Mouse (Mus musculus) liver, adult 2 months (tissue): Measurements from ENCODE around the gene Mfsd11. TPM values are rescaled to one million over a fixed set of nuclear protein-coding genes. Genes with fewer than 3 reads are reported as not detected.
"Not testable (repeated sequence)": the region's sequence is repeated elsewhere in the genome, so short reads cannot be mapped to it uniquely, and the experiment has no call there.

ENCODE experiments used
- DNase-seq: peaks from one replicate; pipeline ENCODE4 v3.0.0-alpha.2; 2011; ENCODE audit warnings: low read depth, low spot score; ENCODE audit errors: extremely low read depth
- H3K27ac ChIP-seq: fragments of 200-500 bp; replicated peaks from 2 replicates; pipeline ENCODE4 v1.5.1; 2012; ENCODE audit warnings: low read depth, mild to moderate bottlenecking, control low read depth, inconsistent platforms, low read length; ENCODE audit not compliant: insufficient read depth
- H3K27me3 ChIP-seq: fragments of 200-500 bp; 2 replicates; pipeline ENCODE4 v1.6.1; 2012; ENCODE audit warnings: mild to moderate bottlenecking, moderate library complexity, low read length, inconsistent platforms; ENCODE audit not compliant: control insufficient read depth, insufficient read depth
- H3K36me3 ChIP-seq: fragments of 200-500 bp; 2 replicates; pipeline ENCODE4 v1.6.1; 2012; ENCODE audit warnings: low read length, inconsistent platforms; ENCODE audit not compliant: control insufficient read depth, insufficient read depth
- H3K4me1 ChIP-seq: fragments of 200-500 bp; 2 replicates; pipeline ENCODE4 v1.6.1; 2011; ENCODE audit warnings: low read length; ENCODE audit not compliant: control insufficient read depth, insufficient read depth
- H3K4me3 ChIP-seq: fragments of 200-500 bp; 2 replicates; pipeline ENCODE4 v1.5.1; 2011; ENCODE audit warnings: low read depth, mild to moderate bottlenecking, control low read depth, low read length, moderate library complexity; ENCODE audit not compliant: insufficient read depth
- H3K79me2 ChIP-seq: fragments of 200-500 bp; 2 replicates; pipeline ENCODE4 v1.6.1; 2012; ENCODE audit warnings: inconsistent platforms, mild to moderate bottlenecking, low read length, moderate library complexity; ENCODE audit not compliant: control insufficient read depth, insufficient read depth
- H3K9ac ChIP-seq: fragments of 200-500 bp; 2 replicates; pipeline ENCODE4 v1.6.1; 2012; ENCODE audit warnings: low read depth, mild to moderate bottlenecking, control low read depth, inconsistent platforms, low read length
- CTCF ChIP-seq: fragments of 200-500 bp; IDR thresholded peaks from 2 replicates; pipeline ENCODE4 v1.5.1; 2011; ENCODE audit warnings: low read depth, low read length, control low read depth
- POLR2A ChIP-seq: fragments of 200-500 bp; IDR thresholded peaks from 2 replicates; pipeline ENCODE4 v1.6.1; 2011; ENCODE audit warnings: low read length, control low read depth; ENCODE audit not compliant: insufficient read depth; ENCODE audit errors: extremely low read depth
- WGBS: fragments of 180-500 bp; shearing (Covaris S2); methylation state at CpG from one replicate; pipeline ENCODE4 v1.1.7; 2018; 5-methylcytosine and 5-hydroxymethylcytosine counted together
- polyA plus RNA-seq: library from polyadenylated mRNA; depleted of rRNA; stranded (reverse); fragments of >200 nt; gene quantifications from 2 replicates; pipeline ENCODE4 v1.2.3, GENCODE M21; 2012
- total RNA-seq: library from RNA; depleted of rRNA; stranded (reverse); fragments of >200 nt; gene quantifications from 2 replicates; pipeline ENCODE4 v1.2.3, GENCODE M21; 2014

Mfsd11 gene
- total and polyA plus RNA-seq, 2 experiments, result 5.1 to 16.6 TPM

GRCm38 (mm10) chr11:116848086-116848876 lies 4.0 kb upstream of the Mfsd11 start:
- peak; percentile 70 for DNase-seq

GRCm38 (mm10) chr11:116848877-116849178 lies 3.4 kb upstream of the Mfsd11 start:
- not testable (repeated sequence) for H3K9ac ChIP-seq, H3K4me1 ChIP-seq, H3K27me3 ChIP-seq, H3K27ac ChIP-seq, H3K4me3 ChIP-seq
- peaks cover 12% of the 10 kb centered on the region for H3K79me2 ChIP-seq
- DNase-seq, result peak; percentile 30
- peaks cover 32% of the 10 kb centered on the region for H3K36me3 ChIP-seq
- WGBS, result 45% methylated on average over 2 of the region's 2 CpGs

More at GRCm38 (mm10) chr11:116848086-116848876, 4.0 kb upstream of the Mfsd11 start:
- no peak overlapping the region for H3K9ac ChIP-seq
- peaks cover 2% of the 10 kb centered on the region for H3K4me1 ChIP-seq
- H3K36me3 ChIP-seq, result peaks cover 32% of the 10 kb centered on the region
- 55% methylated on average over 5 of the region's 5 CpGs for WGBS
- no peak overlapping the region for H3K4me3 ChIP-seq
- no peak for TF ChIP-seq CTCF
- TF ChIP-seq POLR2A, result no peak
- H3K79me2 ChIP-seq, result peaks cover 12% of the 10 kb centered on the region
- no peak overlapping the region for H3K27ac ChIP-seq
- no peaks in the 10 kb centered on the region for H3K27me3 ChIP-seq

GRCm38 (mm10) chr11:116849587-116849986 lies 2.7 kb upstream of the Mfsd11 start:
- no peak overlapping the region for H3K9ac ChIP-seq
- DNase-seq, result no peak
- H3K4me1 ChIP-seq, result peaks cover 4% of the 10 kb centered on the region
- no peak overlapping the region for H3K4me3 ChIP-seq
- H3K27ac ChIP-seq, result no peak overlapping the region
- H3K36me3 ChIP-seq, result peaks cover 32% of the 10 kb centered on the region
- H3K27me3 ChIP-seq, result no peaks in the 10 kb centered on the region
- TF ChIP-seq POLR2A, result no peak
- peaks cover 16% of the 10 kb centered on the region for H3K79me2 ChIP-seq

GRCm38 (mm10) chr11:116850085-116850484 lies 2.2 kb upstream of the Mfsd11 start:
- Histone ChIP-seq H3K9ac (0 out of 2 replicates have a peak overlapping the region, but pooled peaks have one; percentile 45), H3K4me3 (no peak overlapping the region; the same call in 1 of the 2 replicates), H3K79me2 (peaks cover 16% of the 10 kb centered on the region), H3K4me1 (peaks cover 8% of the 10 kb centered on the region), H3K27me3 (no peaks in the 10 kb centered on the region), H3K27ac (no peak overlapping the region), H3K36me3 (peaks cover 32% of the 10 kb centered on the region)
- WGBS, result 11% methylated on average over 4 of the region's 4 CpGs
- TF ChIP-seq POLR2A (no peak), CTCF (no peak)
- no peak for DNase-seq

GRCm38 (mm10) chr11:116850833-116851477 lies 1.3 kb upstream of the Mfsd11 start:
- no peaks in the 10 kb centered on the region for H3K27me3 ChIP-seq
- peak overlapping the region; percentile 44; the same call in 1 of the 2 replicates for H3K9ac ChIP-seq
- 3% methylated on average over 6 of the region's 6 CpGs for WGBS
- H3K79me2 ChIP-seq, result peaks cover 16% of the 10 kb centered on the region
- no peak for TF ChIP-seq POLR2A
- TF ChIP-seq CTCF, result no peak
- peak; percentile 67 for DNase-seq
- peaks cover 9% of the 10 kb centered on the region for H3K4me1 ChIP-seq
- H3K4me3 ChIP-seq, result peak overlapping the region; percentile 96
- H3K36me3 ChIP-seq, result peaks cover 32% of the 10 kb centered on the region
- H3K27ac ChIP-seq, result no peak overlapping the region
